Mouse (Mus musculus) spleen, adult 2 months (tissue): Measurements from ENCODE around the gene Serinc2. TPM values are rescaled to one million over a fixed set of nuclear protein-coding genes. Genes with fewer than 3 reads are reported as not detected.
A peak's percentile ranks its signal among the peaks of the same experiment; 100 is the strongest.

Source experiments
- DNase-seq, 2 experiments: peaks; one replicate each; pipeline versions ENCODE4 v3.0.0 to v3.0.0-alpha.2; 2012 to 2021; ENCODE audit warnings: low spot score in 2 of 2, low read depth in 1 of 2
- H3K27ac ChIP-seq: fragments of 200-500 bp; 2 replicates; pipeline ENCODE4 v1.5.1; 2012; ENCODE audit warnings: low read length, inconsistent platforms; ENCODE audit not compliant: insufficient read depth
- H3K27me3 ChIP-seq: fragments of 200-500 bp; 2 replicates; pipeline ENCODE4 v1.6.1; 2012; ENCODE audit warnings: mild to moderate bottlenecking, moderate library complexity, low read length, inconsistent platforms; ENCODE audit not compliant: control insufficient read depth, insufficient read depth
- H3K36me3 ChIP-seq: fragments of 200-500 bp; 2 replicates; pipeline ENCODE4 v1.6.1; 2012; ENCODE audit warnings: mild to moderate bottlenecking, low read length, inconsistent platforms; ENCODE audit not compliant: control insufficient read depth, insufficient read depth
- H3K4me1 ChIP-seq: fragments of 200-500 bp; 2 replicates; pipeline ENCODE4 v1.6.1; 2011; ENCODE audit warnings: inconsistent platforms; ENCODE audit not compliant: control insufficient read depth, insufficient read depth, insufficient read length
- H3K4me3 ChIP-seq: fragments of 200-500 bp; 2 replicates; pipeline ENCODE4 v1.5.1; 2011; ENCODE audit warnings: mild to moderate bottlenecking, inconsistent platforms; ENCODE audit not compliant: insufficient read depth, insufficient read length; ENCODE audit errors: extremely low read depth
- CTCF ChIP-seq: fragments of 200-500 bp; IDR thresholded peaks from 2 replicates; pipeline ENCODE4 v1.5.1; 2011; ENCODE audit warnings: mild to moderate bottlenecking, inconsistent platforms; ENCODE audit not compliant: insufficient read depth, insufficient read length, insufficient replicate concordance; ENCODE audit errors: extremely low read depth
- POLR2A ChIP-seq: fragments of 200-500 bp; IDR thresholded peaks from 2 replicates; pipeline ENCODE4 v1.6.1; 2011; ENCODE audit warnings: low read depth, low read length, inconsistent platforms
- WGBS: fragments of 180-500 bp; shearing (Covaris S2); methylation state at CpG from one replicate; pipeline ENCODE4 v1.1.7; 2018; 5-methylcytosine and 5-hydroxymethylcytosine counted together
- polyA plus RNA-seq: library from polyadenylated mRNA; depleted of rRNA; stranded (reverse); fragments of >200 nt; gene quantifications from 2 replicates; pipeline ENCODE4 v1.2.3, GENCODE M21; 2012

Serinc2 gene
- polyA plus RNA-seq, 1 experiment, result 0.85 TPM

DNA sequence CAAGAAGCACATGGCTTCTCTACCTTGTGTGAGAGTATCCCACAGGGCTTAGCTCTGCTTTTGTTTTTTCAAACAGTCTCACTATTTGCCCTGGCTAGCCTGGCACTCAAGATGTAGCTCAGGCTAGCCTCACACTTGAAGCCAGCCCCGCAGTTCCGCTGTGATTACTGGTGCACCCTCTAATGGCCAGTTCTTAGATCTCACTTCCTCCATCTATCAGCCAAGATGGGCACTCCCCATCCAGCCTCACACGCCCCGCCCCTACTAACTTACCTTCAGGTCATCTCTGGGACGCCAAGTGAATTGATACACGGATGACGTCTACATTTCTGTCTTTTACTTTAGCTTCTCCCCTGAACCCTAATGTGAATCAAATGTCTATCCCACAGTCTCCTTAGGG, 40.6 kb upstream of the Serinc2 start:
- Histone ChIP-seq H3K4me1 (0 out of 2 replicates have a peak, but pooled peaks cover 2% of the 10 kb centered on the region), H3K4me3 (no peak overlapping the region), H3K36me3 (peaks cover 19% of the 10 kb centered on the region), H3K27me3 (no peaks in the 10 kb centered on the region), H3K27ac (no peak overlapping the region)
- 93% methylated on average over 7 of the region's 7 CpGs for WGBS
- DNase-seq, result no peak
- no peak for TF ChIP-seq CTCF
- no peak for TF ChIP-seq POLR2A

DNA sequence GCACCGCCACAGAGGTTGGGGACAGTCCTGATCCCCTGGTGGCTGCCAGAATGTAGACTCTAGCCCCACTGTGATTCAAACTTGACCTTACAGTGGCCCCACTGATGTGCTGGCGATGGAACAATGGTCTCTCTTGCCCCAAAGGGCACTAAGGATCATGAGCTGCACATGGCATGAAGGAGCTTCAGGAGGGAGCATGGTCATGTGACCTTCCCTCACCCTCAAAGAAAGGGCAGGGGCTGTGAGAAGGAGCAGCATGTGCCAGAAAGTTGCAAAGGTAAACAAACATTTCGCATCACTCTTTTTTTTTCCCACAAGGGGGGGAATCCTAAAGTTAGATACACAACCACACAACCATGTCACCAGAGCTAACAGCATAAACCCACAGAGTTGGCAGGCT, 39.1 kb upstream of the Serinc2 start:
- TF ChIP-seq POLR2A (no peak), CTCF (no peak)
- no peak overlapping the region for H3K27ac ChIP-seq
- peaks cover 10% of the 10 kb centered on the region for H3K36me3 ChIP-seq
- H3K4me3 ChIP-seq, result no peak overlapping the region
- no peak for DNase-seq
- 0 out of 2 replicates have a peak, but pooled peaks cover 2% of the 10 kb centered on the region for H3K4me1 ChIP-seq
- 92% methylated on average over 3 of the region's 3 CpGs for WGBS
- no peaks in the 10 kb centered on the region for H3K27me3 ChIP-seq

DNA sequence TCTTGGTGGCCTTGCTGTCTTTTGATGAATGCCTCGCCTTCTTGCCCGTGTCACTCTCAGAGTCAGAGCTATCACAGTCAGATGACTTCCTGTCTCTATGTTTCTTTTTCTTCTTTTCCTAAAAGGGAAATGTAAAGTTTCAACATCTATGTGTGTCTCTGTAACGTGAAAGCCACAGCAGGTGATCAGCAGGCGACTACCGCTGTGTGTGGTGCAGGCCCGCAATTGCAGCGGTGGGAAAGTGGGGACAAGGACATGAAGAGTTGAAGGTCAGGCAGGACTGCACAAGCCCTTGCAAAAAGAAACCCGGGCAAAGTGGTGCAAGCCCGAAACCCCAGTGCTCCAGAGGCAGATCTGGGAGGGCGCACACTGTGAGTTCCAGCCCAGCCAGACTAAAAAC, 37.7 kb upstream of the Serinc2 start:
- H3K4me1 ChIP-seq, result 0 out of 2 replicates have a peak, but pooled peaks cover 2% of the 10 kb centered on the region
- 0 out of 2 replicates have a peak overlapping the region, but pooled peaks have one; percentile 15 for H3K27ac ChIP-seq
- no peaks in the 10 kb centered on the region for H3K27me3 ChIP-seq
- WGBS, result 57% methylated on average over 10 of the region's 10 CpGs
- TF ChIP-seq CTCF (no peak), POLR2A (no peak)
- H3K36me3 ChIP-seq, result peaks cover 6% of the 10 kb centered on the region
- H3K4me3 ChIP-seq, result no peak overlapping the region
- no peak for DNase-seq

DNA sequence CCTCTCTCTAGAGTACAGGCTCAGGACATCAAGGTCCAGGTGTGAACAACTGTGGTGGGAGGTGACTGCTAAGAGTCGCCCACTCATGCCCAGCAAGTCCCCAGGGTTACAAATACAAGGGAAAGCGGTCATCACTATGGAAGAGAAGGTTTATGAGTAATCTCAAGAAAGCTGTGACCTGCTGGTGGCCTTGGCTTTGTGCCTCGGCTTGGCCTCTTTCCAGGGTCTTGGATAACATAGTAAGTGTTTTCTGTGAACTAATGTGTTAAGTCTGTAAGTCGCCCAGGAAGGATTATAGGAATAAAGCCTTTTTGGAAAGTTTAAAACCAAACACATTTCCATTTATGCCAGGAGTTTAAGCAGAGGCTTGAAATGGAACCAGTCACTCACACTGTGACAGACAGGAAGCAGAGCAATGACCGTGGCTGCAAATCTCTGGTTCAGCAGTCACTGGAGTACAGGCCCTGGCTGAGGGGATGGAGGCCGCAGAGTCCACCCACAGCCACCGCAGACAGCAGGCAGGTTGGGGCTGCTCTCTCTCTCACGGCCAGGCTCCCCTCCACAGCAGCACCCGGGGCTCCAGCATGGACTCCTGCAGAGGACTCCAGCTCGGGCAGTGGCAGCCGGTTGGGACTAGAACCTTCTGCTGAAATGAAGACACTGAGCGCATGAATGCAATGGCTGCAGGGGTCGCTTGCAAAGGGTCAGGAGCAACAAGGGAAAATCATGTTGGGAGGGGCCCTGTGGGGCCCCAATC, 36.9 kb upstream of the Serinc2 start:
- no peak for DNase-seq
- no peaks in the 10 kb centered on the region for H3K27me3 ChIP-seq
- 0 out of 2 replicates have a peak overlapping the region, but pooled peaks have one; percentile 15 for H3K27ac ChIP-seq
- H3K4me3 ChIP-seq, result no peak overlapping the region
- TF ChIP-seq POLR2A (no peak), CTCF (no peak)
- 86% methylated on average over 13 of the region's 13 CpGs for WGBS
- H3K36me3 ChIP-seq, result peaks cover 5% of the 10 kb centered on the region
- H3K4me1 ChIP-seq, result 0 out of 2 replicates have a peak, but pooled peaks cover 2% of the 10 kb centered on the region

DNA sequence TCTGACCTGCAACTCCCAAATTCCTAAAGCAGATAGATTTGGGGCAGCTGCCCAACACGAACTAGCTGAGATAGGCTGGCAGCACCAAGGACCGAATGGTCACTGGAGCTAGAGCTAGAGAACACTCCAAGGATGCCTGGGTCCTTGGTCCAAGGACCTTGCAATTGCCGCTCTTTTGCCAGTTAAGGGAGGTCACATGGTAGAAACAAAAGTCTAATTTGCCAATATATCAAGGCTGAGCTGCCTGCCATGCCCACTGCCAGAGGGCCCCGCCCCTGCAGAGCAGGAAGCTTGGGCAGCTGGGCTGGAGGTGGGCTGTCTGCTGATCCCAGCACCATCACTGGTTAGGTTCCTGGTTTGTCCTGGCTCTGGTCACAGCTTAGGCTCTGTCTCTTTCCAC, 34.5 kb upstream of the Serinc2 start:
- 90% methylated on average over 4 of the region's 4 CpGs for WGBS
- DNase-seq, result no peak
- Histone ChIP-seq H3K4me1 (0 out of 2 replicates have a peak, but pooled peaks cover 2% of the 10 kb centered on the region), H3K27me3 (peaks cover 4% of the 10 kb centered on the region), H3K27ac (no peak overlapping the region), H3K4me3 (no peak overlapping the region), H3K36me3 (peaks cover 3% of the 10 kb centered on the region)
- no peak for TF ChIP-seq CTCF
- TF ChIP-seq POLR2A, result no peak

GRCm38 (mm10) chr4:130312526-130312925, 33.5 kb upstream of the Serinc2 start:
- Histone ChIP-seq H3K27me3 (peaks cover 13% of the 10 kb centered on the region), H3K4me1 (peaks cover 8% of the 10 kb centered on the region; the same call in 1 of the 2 replicates), H3K27ac (no peak overlapping the region), H3K4me3 (no peak overlapping the region), H3K36me3 (peaks cover 3% of the 10 kb centered on the region)
- 82% methylated on average over 3 of the region's 3 CpGs for WGBS
- no peak for TF ChIP-seq POLR2A
- no peak for TF ChIP-seq CTCF
- DNase-seq, result no peak

- peaks cover 19% of the 10 kb centered on the region for H3K27me3 ChIP-seq
- 65% methylated on average over 8 of the region's 8 CpGs for WGBS
These were observed 30.2 kb upstream of the Serinc2 start for GRCm38 (mm10) chr4:130309254-130309653.

More at GRCm38 (mm10) chr4:130309254-130309653, 30.2 kb upstream of the Serinc2 start:
- no peak for DNase-seq
- TF ChIP-seq CTCF (no peak), POLR2A (no peak)
- peaks cover 6% of the 10 kb centered on the region; the same call in 1 of the 2 replicates for H3K4me1 ChIP-seq
- H3K36me3 ChIP-seq, result 0 out of 2 replicates have a peak, but pooled peaks cover 1% of the 10 kb centered on the region
- no peak overlapping the region for H3K27ac ChIP-seq
- no peak overlapping the region for H3K4me3 ChIP-seq
